Mouse (Mus musculus): ENCODE measurements around the gene Prss46. TPM values are rescaled to one million over a fixed set of nuclear protein-coding genes. Genes with fewer than 3 reads are reported as not detected.

Gene Prss46
- polyA plus RNA-seq, 1 experiment from 2014 or later, result not detected

Other genes with a start within 250 kb of the Prss46 start
- gene Nradd, start 220.1 kb upstream of the Prss46 start, polyA plus RNA-seq (2015; fragmentation: Nextera tagmentation; extraction: Ambion mirVana), result 55.2 and 56.4 TPM in 2 replicates
- gene Nbeal2, start 190.3 kb upstream of the Prss46 start, polyA plus RNA-seq (2015; fragmentation: Nextera tagmentation; extraction: Ambion mirVana), result 3.7 and 5.5 TPM in 2 replicates
- gene Ccdc12, start 188.0 kb upstream of the Prss46 start, polyA plus RNA-seq (2015; fragmentation: Nextera tagmentation; extraction: Ambion mirVana), result 151 and 157 TPM in 2 replicates
- gene Myl3, start 102.6 kb upstream of the Prss46 start, polyA plus RNA-seq (2015; fragmentation: Nextera tagmentation; extraction: Ambion mirVana), result 1.8 and 3.9 TPM in 2 replicates
- 67.1 and 70.1 TPM in 2 replicates for gene Pth1r, start 97.4 kb upstream of the Prss46 start, polyA plus RNA-seq (2015; fragmentation: Nextera tagmentation; extraction: Ambion mirVana)
- gene Prss42, start 46.3 kb upstream of the Prss46 start, polyA plus RNA-seq (2015; fragmentation: Nextera tagmentation; extraction: Ambion mirVana), result not detected in 2 replicates
- gene Prss44, start 30.5 kb upstream of the Prss46 start, polyA plus RNA-seq (2015; fragmentation: Nextera tagmentation; extraction: Ambion mirVana), result not detected in 2 replicates
- not detected in 2 replicates for gene Prss43, start 17.8 kb upstream of the Prss46 start, polyA plus RNA-seq (2015; fragmentation: Nextera tagmentation; extraction: Ambion mirVana)
- not detected in 2 replicates for gene Prss45, start 9.9 kb upstream of the Prss46 start, polyA plus RNA-seq (2015; fragmentation: Nextera tagmentation; extraction: Ambion mirVana)
- gene Prss50, start 13.5 kb downstream of the Prss46 start, polyA plus RNA-seq (2015; fragmentation: Nextera tagmentation; extraction: Ambion mirVana), result 0.40 and 0.90 TPM in 2 replicates
- gene Als2cl, start 35.4 kb downstream of the Prss46 start, polyA plus RNA-seq (2015; fragmentation: Nextera tagmentation; extraction: Ambion mirVana), result 4.1 and 5.3 TPM in 2 replicates
- 1.3 and 1.8 TPM in 2 replicates for gene Tmie, start 35.6 kb downstream of the Prss46 start, polyA plus RNA-seq (2015; fragmentation: Nextera tagmentation; extraction: Ambion mirVana)
- gene Fam240a, start 72.4 kb downstream of the Prss46 start, polyA plus RNA-seq (2015; fragmentation: Nextera tagmentation; extraction: Ambion mirVana), result not detected in 2 replicates
- gene Tdgf1, start 101.7 kb downstream of the Prss46 start, polyA plus RNA-seq (2015; fragmentation: Nextera tagmentation; extraction: Ambion mirVana), result not detected in 2 replicates
- gene Lrrc2, start 107.0 kb downstream of the Prss46 start, polyA plus RNA-seq (2015; fragmentation: Nextera tagmentation; extraction: Ambion mirVana), result 0.21 and 0.30 TPM in 2 replicates
- gene Rtp3, start 146.1 kb downstream of the Prss46 start, polyA plus RNA-seq (2015; fragmentation: Nextera tagmentation; extraction: Ambion mirVana), result 0.86 and 1.0 TPM in 2 replicates
- 2.7 and 3.7 TPM in 2 replicates for gene Ltf, start 174.8 kb downstream of the Prss46 start, polyA plus RNA-seq (2015; fragmentation: Nextera tagmentation; extraction: Ambion mirVana)
- 1.3 TPM in 2 replicates for gene Ccrl2, start 213.0 kb downstream of the Prss46 start, polyA plus RNA-seq (2015; fragmentation: Nextera tagmentation; extraction: Ambion mirVana)

All from kidney, embryonic 15.5 days (tissue).